In the genomic region with DNA sequence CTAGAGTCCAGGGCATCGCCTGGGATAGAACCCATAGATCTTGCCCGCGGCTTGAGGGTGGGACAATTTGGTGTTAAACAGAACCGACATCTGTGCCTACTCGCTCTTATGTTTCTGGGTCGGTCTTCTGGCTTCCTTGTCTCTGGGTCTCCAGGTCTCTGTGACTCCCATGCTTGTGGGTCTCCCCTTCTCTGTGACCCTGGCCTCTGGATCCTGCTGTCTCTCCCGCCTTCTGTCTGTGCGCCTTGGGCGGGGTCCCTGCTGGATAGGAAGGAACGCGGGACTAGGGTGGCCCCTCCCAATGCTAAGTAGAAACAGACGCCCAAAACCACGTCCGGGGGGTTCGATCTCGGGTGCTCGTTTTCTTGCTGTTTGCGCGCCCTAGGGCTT, we compare ENCODE assay signal across 8 mouse cellular contexts. TPM values are rescaled to one million over a fixed set of nuclear protein-coding genes. Genes with fewer than 3 reads are reported as not detected.
DNase-seq lines count a peak whose midpoint lies in the region; ATAC-seq and TF ChIP-seq lines count a peak whose summit lies in the region.

No protein-coding gene starts in this region.

- no peak for ATAC-seq in heart, embryonic 15.5 days (replicated peaks; ENCODE audit: insufficient number of reproducible peaks, insufficient read depth, low FRiP score, low read depth)
- ATAC-seq in limb, embryonic 15.5 days (ENCODE audit: insufficient number of reproducible peaks, low FRiP score, low TSS enrichment, low read depth) = no peak
- no peak for ATAC-seq in midbrain, postnatal 0 days (ENCODE audit: low FRiP score)

- H3K36me3 ChIP-seq in ES-E14 (ENCODE audit: control insufficient read depth, insufficient read depth, low read length, poor library complexity, severe bottlenecking) = peaks cover 4% of the 10 kb centered on the region; the same call in 1 of the 2 replicates
- no peaks in the 10 kb centered on the region for H3K36me3 ChIP-seq in embryonic facial prominence, embryonic 10.5 days (replicated peaks)
- H3K36me3 ChIP-seq in heart, embryonic 15.5 days = no peaks in the 10 kb centered on the region; the same call in 1 of the 2 replicates
- no peaks in the 10 kb centered on the region for H3K36me3 ChIP-seq in limb, embryonic 15.5 days
- no peaks in the 10 kb centered on the region for H3K36me3 ChIP-seq in midbrain, postnatal 0 days (ENCODE audit: insufficient read depth, low read length)

- H3K4me1 ChIP-seq in ES-E14 (ENCODE audit: control insufficient read depth in 2 of 2, insufficient read depth in 2 of 2, low read length in 2 of 2, poor library complexity in 1 of 2) = peaks cover 4 to 43% of the 10 kb centered on the region in 2 experiments
- peaks cover 49% of the 10 kb centered on the region for H3K4me1 ChIP-seq in embryonic facial prominence, embryonic 10.5 days
- H3K4me1 ChIP-seq in heart, embryonic 15.5 days (replicated peaks) = peaks cover 81% of the 10 kb centered on the region
- H3K4me1 ChIP-seq in limb, embryonic 15.5 days = peaks cover 42% of the 10 kb centered on the region
- peaks cover 10% of the 10 kb centered on the region; the same call in 1 of the 2 replicates for H3K4me1 ChIP-seq in midbrain, postnatal 0 days (ENCODE audit: insufficient read depth, low read length)

- H3K27ac ChIP-seq in ES-E14 (ENCODE audit: insufficient read depth, low read depth, low read length, poor library complexity, severe bottlenecking) = no peak overlapping the region
- H3K27ac ChIP-seq in embryonic facial prominence, embryonic 10.5 days (replicated peaks) = peak overlapping the region; percentile 63; the same call in 1 of the 2 replicates
- 0 out of 2 replicates have a peak overlapping the region, but pooled peaks have one; percentile 39 for H3K27ac ChIP-seq in heart, embryonic 15.5 days
- H3K27ac ChIP-seq in limb, embryonic 15.5 days = 0 out of 2 replicates have a peak overlapping the region, but pooled peaks have one; percentile 7
- no peak overlapping the region for H3K27ac ChIP-seq in midbrain, postnatal 0 days (ENCODE audit: low read depth, low read length)

- intact Hi-C loops in left cerebral cortex, postnatal 36 days (cut with DNase I) = no loop called here

- peaks cover 79% of the 10 kb centered on the region for H3K27me3 ChIP-seq in embryonic facial prominence, embryonic 10.5 days (replicated peaks; ENCODE audit: low read depth, poor library complexity, severe bottlenecking)
- H3K27me3 ChIP-seq in heart, embryonic 15.5 days = no peaks in the 10 kb centered on the region
- H3K27me3 ChIP-seq in limb, embryonic 15.5 days = peaks cover 37% of the 10 kb centered on the region
- H3K27me3 ChIP-seq in midbrain, postnatal 0 days (ENCODE audit: insufficient read depth, low read length) = 0 out of 2 replicates have a peak, but pooled peaks cover 6% of the 10 kb centered on the region

- WGBS in embryonic facial prominence, embryonic 10.5 days = 20% methylated on average over 19 of the region's 19 CpGs
- WGBS in heart, embryonic 15.5 days = 15% methylated on average over 19 of the region's 19 CpGs
- WGBS in limb, embryonic 15.5 days = 10% methylated on average over 19 of the region's 19 CpGs
- WGBS in midbrain, postnatal 0 days = 32% methylated on average over 19 of the region's 19 CpGs

- peak overlapping the region; percentile 63 to 80 for H3K4me3 ChIP-seq in ES-E14 (ENCODE audit: insufficient read depth in 1 of 2, low read depth in 1 of 2, low read length in 2 of 2, poor library complexity in 1 of 2, severe bottlenecking in 1 of 2)
- H3K4me3 ChIP-seq in embryonic facial prominence, embryonic 10.5 days = peak overlapping the region; percentile 65
- peak overlapping the region; percentile 67 for H3K4me3 ChIP-seq in heart, embryonic 15.5 days
- H3K4me3 ChIP-seq in limb, embryonic 15.5 days = peak overlapping the region; percentile 53
- peak overlapping the region; percentile 26; the same call in 1 of the 2 replicates for H3K4me3 ChIP-seq in midbrain, postnatal 0 days (ENCODE audit: low read depth, low read length)

- in situ Hi-C loops in ES-E14 (cut with MboI; ENCODE audit: low sequenced_read_pairs in 2 of 2, unreplicated experiment in 2 of 2) = no loop called here

- peak overlapping the region; percentile 28 for H3K9ac ChIP-seq in ES-E14 (ENCODE audit: insufficient read depth, low read depth, low read length, poor library complexity, severe bottlenecking)
- peak overlapping the region; percentile 72 for H3K9ac ChIP-seq in heart, embryonic 15.5 days
- peak overlapping the region; percentile 41 for H3K9ac ChIP-seq in limb, embryonic 15.5 days
- no peak overlapping the region for H3K9ac ChIP-seq in midbrain, postnatal 0 days (replicated peaks; ENCODE audit: low read length, poor library complexity, severe bottlenecking)

- no peak for DNase-seq in ES-E14 (ENCODE audit: low read depth, low spot score)
- DNase-seq in embryonic facial prominence, embryonic 10.5 days (ENCODE audit: low spot score) = no peak
- DNase-seq in midbrain, postnatal 0 days (ENCODE audit: low spot score) = no peak
- DNase-seq in ovary, postnatal 10 days (ENCODE audit: low spot score) = no peak
- DNase-seq in right cerebral cortex, postnatal 25 days = no peak
- DNase-seq in left cerebral cortex, postnatal 36 days (ENCODE audit: low spot score in 2 of 2) = no peak

- no peak for TF ChIP-seq CTCF in midbrain, postnatal 0 days (IDR thresholded peaks at IDR 0.05)

- H3K4me2 ChIP-seq in heart, embryonic 15.5 days = peak overlapping the region; percentile 89
- H3K4me2 ChIP-seq in limb, embryonic 15.5 days = peak overlapping the region; percentile 86
- peak overlapping the region; percentile 50 for H3K4me2 ChIP-seq in midbrain, postnatal 0 days (ENCODE audit: low read depth, low read length, poor library complexity, severe bottlenecking)

- no peaks in the 10 kb centered on the region for H3K9me3 ChIP-seq in ES-E14 (ENCODE audit: control insufficient read depth, insufficient read depth, low read depth, low read length)
- no peaks in the 10 kb centered on the region for H3K9me3 ChIP-seq in embryonic facial prominence, embryonic 10.5 days
- no peaks in the 10 kb centered on the region for H3K9me3 ChIP-seq in heart, embryonic 15.5 days (replicated peaks)
- no peaks in the 10 kb centered on the region for H3K9me3 ChIP-seq in limb, embryonic 15.5 days
- no peaks in the 10 kb centered on the region for H3K9me3 ChIP-seq in midbrain, postnatal 0 days (ENCODE audit: low read length)

TF ChIP-seq in ES-E14, 5 proteins besides CTCF, POLR2A, EP300 and RAD21 (continues in another document):
- TF ChIP-seq MAFK (IDR thresholded peaks at IDR 0.05; ENCODE audit: insufficient read depth, low read depth, low read length) (no peak), ZC3H11A (IDR thresholded peaks at IDR 0.05; ENCODE audit: borderline replicate concordance, low read depth, low read length) (no peak), CHD2 (IDR thresholded peaks at IDR 0.05; ENCODE audit: low read depth, low read length) (no peak), ZNF384 (IDR thresholded peaks at IDR 0.05; ENCODE audit: low read depth, low read length) (no peak)

RNA-seq across cellular contexts. Expression of a gene that starts 4.0 kb away (rescaled TPM):
- 30.3 and 48.0 TPM in 2 replicates for total RNA-seq in ES-E14 (2012; rRNA removed)
- polyA plus RNA-seq in embryonic facial prominence, embryonic 10.5 days (2016; fragmentation: Nextera tagmentation; extraction: Ambion mirVana) = 57.5 and 59.4 TPM in 2 replicates
- 15.4 and 31.7 TPM in 2 replicates for polyA plus RNA-seq in heart, embryonic 15.5 days (2015; fragmentation: Nextera tagmentation; extraction: Ambion mirVana)
- 25.4 and 28.5 TPM in 2 replicates for polyA plus RNA-seq in limb, embryonic 15.5 days (2015; fragmentation: Nextera tagmentation; extraction: Ambion mirVana)
- total RNA-seq in midbrain, postnatal 0 days (2014; rRNA removed) = 4.3 and 17.0 TPM in 2 replicates
- 8.8 and 8.9 TPM in 2 replicates for polyA plus RNA-seq in midbrain, postnatal 0 days (2015; fragmentation: Nextera tagmentation; extraction: Ambion mirVana)
- total RNA-seq in left cerebral cortex, postnatal 36 days (2021) = 1 to 10 TPM; 1.5 to 2.1 TPM

RNA-seq across cellular contexts. Expression of a gene that starts 6.2 kb away (rescaled TPM):
- 173 and 210 TPM in 2 replicates for total RNA-seq in ES-E14 (2012; rRNA removed)
- polyA plus RNA-seq in embryonic facial prominence, embryonic 10.5 days (2016; fragmentation: Nextera tagmentation; extraction: Ambion mirVana) = 53.6 and 57.1 TPM in 2 replicates
- 646 and 685 TPM in 2 replicates for polyA plus RNA-seq in heart, embryonic 15.5 days (2015; fragmentation: Nextera tagmentation; extraction: Ambion mirVana)
- polyA plus RNA-seq in limb, embryonic 15.5 days (2015; fragmentation: Nextera tagmentation; extraction: Ambion mirVana) = 560 and 613 TPM in 2 replicates
- total RNA-seq in midbrain, postnatal 0 days (2014; rRNA removed) = 2.5 and 3.9 TPM in 2 replicates
- polyA plus RNA-seq in midbrain, postnatal 0 days (2015; fragmentation: Nextera tagmentation; extraction: Ambion mirVana) = 25.0 and 26.0 TPM in 2 replicates
- total RNA-seq in left cerebral cortex, postnatal 36 days (2021) = 10 to 100 TPM; 12.9 to 14.2 TPM

RNA-seq across cellular contexts. Expression of a gene that starts 12.2 kb away (rescaled TPM):
- total RNA-seq in ES-E14 (2012; rRNA removed) = 54.6 and 62.2 TPM in 2 replicates
- 91.8 and 96.4 TPM in 2 replicates for polyA plus RNA-seq in embryonic facial prominence, embryonic 10.5 days (2016; fragmentation: Nextera tagmentation; extraction: Ambion mirVana)
- polyA plus RNA-seq in heart, embryonic 15.5 days (2015; fragmentation: Nextera tagmentation; extraction: Ambion mirVana) = 1,571 and 1,711 TPM in 2 replicates
- 113 and 182 TPM in 2 replicates for polyA plus RNA-seq in limb, embryonic 15.5 days (2015; fragmentation: Nextera tagmentation; extraction: Ambion mirVana)
- total RNA-seq in midbrain, postnatal 0 days (2014; rRNA removed) = 147 and 185 TPM in 2 replicates
- 317 and 336 TPM in 2 replicates for polyA plus RNA-seq in midbrain, postnatal 0 days (2015; fragmentation: Nextera tagmentation; extraction: Ambion mirVana)
- 100 to 1,000 TPM; 154 to 164 TPM for total RNA-seq in left cerebral cortex, postnatal 36 days (2021)

RNA-seq across cellular contexts. Expression of a gene that starts 33.5 kb away (rescaled TPM):
- 12.5 and 20.3 TPM in 2 replicates for total RNA-seq in ES-E14 (2012; rRNA removed)
- 11.4 and 12.1 TPM in 2 replicates for polyA plus RNA-seq in embryonic facial prominence, embryonic 10.5 days (2016; fragmentation: Nextera tagmentation; extraction: Ambion mirVana)
- 2.0 and 7.8 TPM in 2 replicates for polyA plus RNA-seq in heart, embryonic 15.5 days (2015; fragmentation: Nextera tagmentation; extraction: Ambion mirVana)
- 12.7 and 17.1 TPM in 2 replicates for polyA plus RNA-seq in limb, embryonic 15.5 days (2015; fragmentation: Nextera tagmentation; extraction: Ambion mirVana)
- total RNA-seq in midbrain, postnatal 0 days (2014; rRNA removed) = 80.8 and 89.1 TPM in 2 replicates
- 63.6 and 67.5 TPM in 2 replicates for polyA plus RNA-seq in midbrain, postnatal 0 days (2015; fragmentation: Nextera tagmentation; extraction: Ambion mirVana)
- 10 to 100 TPM; 24.9 to 31.1 TPM for total RNA-seq in left cerebral cortex, postnatal 36 days (2021)

RNA-seq across cellular contexts. Expression of a gene that starts 54.2 kb away (rescaled TPM):
- total RNA-seq in ES-E14 (2012; rRNA removed) = 30.3 and 49.7 TPM in 2 replicates
- 20.3 and 21.0 TPM in 2 replicates for polyA plus RNA-seq in embryonic facial prominence, embryonic 10.5 days (2016; fragmentation: Nextera tagmentation; extraction: Ambion mirVana)
- 11.3 and 11.4 TPM in 2 replicates for polyA plus RNA-seq in heart, embryonic 15.5 days (2015; fragmentation: Nextera tagmentation; extraction: Ambion mirVana)
- polyA plus RNA-seq in limb, embryonic 15.5 days (2015; fragmentation: Nextera tagmentation; extraction: Ambion mirVana) = 10.6 and 12.9 TPM in 2 replicates
- total RNA-seq in midbrain, postnatal 0 days (2014; rRNA removed) = 48.3 and 55.2 TPM in 2 replicates
- polyA plus RNA-seq in midbrain, postnatal 0 days (2015; fragmentation: Nextera tagmentation; extraction: Ambion mirVana) = 15.3 and 16.8 TPM in 2 replicates
- total RNA-seq in left cerebral cortex, postnatal 36 days (2021) = 10 to 100 TPM; 79.8 to 80.2 TPM

Comparison
In these comparisons a context has a peak if more than half of its experiments do, and no peak if none do; other contexts are left out.
1. H3K27ac ChIP-seq: peak in embryonic facial prominence, embryonic 10.5 days (single experiment), heart, embryonic 15.5 days (single experiment) and limb, embryonic 15.5 days (single experiment); none in ES-E14 (single experiment) and midbrain, postnatal 0 days (single experiment).
2. Peak in every context shown above with its lines, with median percentiles within 50 percentile points of each other: H3K4me3 ChIP-seq and H3K4me2 ChIP-seq.